Mouse (Mus musculus) central nervous system, embryonic 11.5 days (tissue): ENCODE data around the gene Ftcd. TPM values are rescaled to one million over a fixed set of nuclear protein-coding genes. Genes with fewer than 3 reads are reported as not detected.

ENCODE experiments used
- polyA plus RNA-seq: library from polyadenylated mRNA; depleted of rRNA; stranded (reverse); fragments of >200 nt; gene quantifications from 2 replicates; pipeline ENCODE4 v1.2.3, GENCODE M21; 2012; rRNA removed

Ftcd gene
- polyA plus RNA-seq: 0.77 and 1.6 TPM in 2 replicates

DNA sequence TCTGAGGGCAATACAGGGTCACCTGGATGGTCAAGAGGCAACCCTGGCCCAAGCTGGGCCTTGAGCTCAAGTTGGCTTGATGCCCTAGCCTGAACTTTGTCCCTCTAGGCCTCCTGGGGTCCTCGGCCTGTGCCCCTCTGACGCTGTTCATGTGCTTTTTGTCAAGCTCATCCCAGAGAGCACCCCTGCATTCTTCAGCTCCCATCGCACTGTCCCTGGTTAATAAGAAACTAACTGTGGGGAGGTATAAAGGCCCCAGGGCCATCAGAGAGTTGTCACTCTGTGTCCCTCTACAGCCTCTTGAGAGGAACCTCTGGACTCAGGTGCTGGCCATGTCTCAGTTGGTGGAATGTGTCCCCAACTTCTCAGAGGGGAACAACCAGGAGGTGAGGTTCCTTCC is at the start of gene Ftcd:
TSS of gene Ftcd (plus strand) at position 275 of the 400 bp plus-strand sequence.

DNA sequence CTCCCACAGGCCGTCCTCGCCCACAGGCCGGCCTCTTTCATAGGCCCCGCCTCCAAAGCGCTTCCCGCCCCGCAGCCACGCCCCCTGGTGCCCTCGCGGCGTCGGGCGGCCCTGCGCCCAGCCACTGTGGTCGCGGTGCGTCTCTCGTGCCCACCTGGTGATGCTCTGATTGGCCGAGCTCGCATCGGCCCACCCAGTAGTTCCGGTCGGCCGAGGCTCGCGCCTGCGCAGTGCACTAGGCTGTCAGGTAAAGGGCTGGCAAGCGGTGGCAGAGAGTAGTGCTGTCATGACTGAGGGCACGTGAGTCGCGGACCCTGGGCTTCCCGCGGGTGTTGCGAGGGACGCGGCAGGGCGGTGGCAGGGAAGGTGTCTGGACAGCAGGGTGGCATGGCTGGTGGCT is 44.1 kb upstream of the Ftcd start, which contains the start of gene Lss:
TSS of gene Lss (plus strand) at position 214 of the 400 bp plus-strand sequence.

DNA sequence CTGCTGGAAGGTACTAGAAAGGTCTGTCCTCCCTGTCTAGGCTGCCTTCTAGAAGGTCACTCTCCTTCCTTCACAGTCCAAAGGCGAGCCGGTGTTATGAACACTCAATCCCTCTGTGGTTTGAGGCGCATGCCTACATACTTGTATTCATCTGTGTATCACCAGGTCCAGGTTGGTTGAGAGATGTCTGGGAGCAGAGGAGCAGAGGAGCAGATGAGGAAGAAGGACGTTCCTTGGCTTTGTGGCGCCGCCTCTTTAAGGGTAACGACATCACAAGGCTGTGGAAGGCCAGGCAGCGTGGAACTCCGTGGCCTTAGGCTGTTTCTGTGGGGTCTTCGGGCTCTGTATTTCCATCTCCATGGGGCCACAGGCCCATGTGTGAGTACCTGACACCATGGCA is 13.5 kb upstream of the Ftcd start, which contains the start of gene Spatc1l:
TSS of gene Spatc1l (plus strand) at position 301 of the 400 bp plus-strand sequence.

DNA sequence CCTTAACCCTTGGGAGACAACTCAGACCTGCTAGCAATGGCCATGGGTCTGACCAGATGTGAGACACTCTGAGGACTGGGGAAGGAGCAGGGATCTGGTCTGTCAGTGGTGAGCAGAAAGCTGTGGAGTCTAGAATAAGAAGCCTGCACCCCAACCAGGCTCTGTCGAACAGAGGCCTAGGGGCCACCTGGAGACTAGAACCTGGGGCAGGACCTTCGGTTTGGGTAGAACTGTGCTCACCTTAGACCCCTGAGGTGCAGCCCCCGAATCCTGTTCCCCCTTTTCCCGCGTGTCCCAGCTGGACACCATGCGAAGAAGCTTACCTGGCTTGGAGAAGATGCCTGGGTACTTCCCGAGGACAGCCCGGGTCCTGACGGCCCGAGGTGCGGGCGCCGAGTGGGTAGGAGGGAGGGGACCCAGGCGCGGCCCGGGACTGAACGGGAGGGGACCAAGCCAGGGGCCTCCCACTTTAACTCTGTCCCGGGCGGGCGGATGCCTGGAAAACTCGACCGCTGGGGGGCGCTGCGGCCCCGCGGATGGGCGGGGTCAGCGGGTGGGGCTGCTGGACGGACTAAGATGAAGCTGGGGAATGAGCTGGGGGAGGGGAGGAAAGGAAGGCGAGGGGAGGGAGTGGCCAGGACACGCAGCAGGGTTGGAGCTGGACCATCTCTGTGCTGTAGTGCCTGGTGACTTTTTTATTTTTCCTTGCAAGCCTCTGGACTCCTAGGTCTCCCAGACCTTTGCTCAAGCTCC is 47.7 kb downstream of the Ftcd start, which contains the start of gene Col6a2:
TSS of gene Col6a2 (minus strand) at position 703 of the 753 bp plus-strand sequence.

Other genes with a start within 250 kb of the Ftcd start
- gene Dip2a, start 230.4 kb upstream of the Ftcd start, polyA plus RNA-seq: 22.3 and 31.7 TPM in 2 replicates
- 2.2 TPM in 1 of 2 replicates, not detected in the other for gene AC141477.1, start 135.2 kb upstream of the Ftcd start, polyA plus RNA-seq
- 39.2 and 45.9 TPM in 2 replicates for gene Pcnt, start 132.9 kb upstream of the Ftcd start, polyA plus RNA-seq
- not detected in 2 replicates for gene 2610028H24Rik, start 126.6 kb upstream of the Ftcd start, polyA plus RNA-seq
- gene Mcm3ap, start 106.7 kb upstream of the Ftcd start, polyA plus RNA-seq: 53.7 and 84.3 TPM in 2 replicates
- gene Ybey, start 106.5 kb upstream of the Ftcd start, polyA plus RNA-seq: 3.8 and 4.6 TPM in 2 replicates
- 38.4 and 41.3 TPM in 2 replicates for gene Lss, start 44.1 kb upstream of the Ftcd start, polyA plus RNA-seq
- 0.12 and 0.38 TPM in 2 replicates for gene Spatc1l, start 13.4 kb upstream of the Ftcd start, polyA plus RNA-seq
- 21.1 and 30.0 TPM in 2 replicates for gene Col6a2, start 48.0 kb downstream of the Ftcd start, polyA plus RNA-seq
- gene Col6a1, start 150.5 kb downstream of the Ftcd start, polyA plus RNA-seq: 27.8 and 30.1 TPM in 2 replicates